Mouse (Mus musculus) erythroblast, embryonic 14.5 days (primary cell): ENCODE data around the gene Tenm2. TPM values are rescaled to one million over a fixed set of nuclear protein-coding genes. Genes with fewer than 3 reads are reported as not detected.

ENCODE experiments used
- H3K27me3 ChIP-seq: 2 replicates; pipeline ENCODE4 v1.6.1; 2012; ENCODE audit warnings: inconsistent platforms; ENCODE audit not compliant: control insufficient read depth
- H3K36me3 ChIP-seq: 2 replicates; pipeline ENCODE4 v1.6.1; 2012; ENCODE audit warnings: mild to moderate bottlenecking, inconsistent platforms; ENCODE audit not compliant: control insufficient read depth
- H3K4me1 ChIP-seq: 2 replicates; pipeline ENCODE4 v1.6.1; 2012; ENCODE audit warnings: inconsistent platforms; ENCODE audit not compliant: control insufficient read depth
- H3K4me3 ChIP-seq: replicated peaks from 2 replicates; pipeline ENCODE3; 2012; ENCODE audit warnings: moderate library complexity, mild to moderate bottlenecking, inconsistent platforms
- H3K9me3 ChIP-seq: 2 replicates; pipeline ENCODE4 v1.6.1; 2012; ENCODE audit warnings: low read length, inconsistent platforms, mixed read lengths; ENCODE audit not compliant: control insufficient read depth
- GATA1 ChIP-seq: IDR thresholded peaks from 2 replicates; pipeline ENCODE4 v1.6.1; 2012; ENCODE audit warnings: low read length, inconsistent platforms, mixed read lengths
- TAL1 ChIP-seq: IDR thresholded peaks from 3 replicates; pipeline ENCODE4 v1.6.1; 2012; ENCODE audit warnings: low read length, inconsistent platforms, mixed read lengths
- polyA plus RNA-seq: library from polyadenylated mRNA; stranded (reverse); fragments of >175 nt; gene quantifications from 2 replicates; pipeline ENCODE4 v1.2.3, GENCODE M21; 2012

Gene Tenm2
- polyA plus RNA-seq, 1 experiment, result under 0.01 TPM

GRCm38 (mm10) chr11:36697816-36698215 lies 537.9 kb downstream of the Tenm2 start:
- Histone ChIP-seq H3K4me1 (no peaks in the 10 kb centered on the region), H3K4me3 (no peak overlapping the region), H3K27me3 (no peaks in the 10 kb centered on the region), H3K36me3 (no peaks in the 10 kb centered on the region), H3K9me3 (peaks cover 9% of the 10 kb centered on the region)
- no peak for TF ChIP-seq GATA1

GRCm38 (mm10) chr11:36697021-36697639 lies 538.6 kb downstream of the Tenm2 start:
- TF ChIP-seq GATA1, result no peak
- TF ChIP-seq TAL1, result no peak
- Histone ChIP-seq H3K4me3 (no peak overlapping the region), H3K27me3 (no peaks in the 10 kb centered on the region), H3K4me1 (no peaks in the 10 kb centered on the region), H3K9me3 (peaks cover 9% of the 10 kb centered on the region), H3K36me3 (no peaks in the 10 kb centered on the region)

- Histone ChIP-seq H3K9me3 (peaks cover 9% of the 10 kb centered on the region), H3K4me1 (no peaks in the 10 kb centered on the region), H3K27me3 (no peaks in the 10 kb centered on the region), H3K4me3 (no peak overlapping the region), H3K36me3 (no peaks in the 10 kb centered on the region)
- TF ChIP-seq TAL1 (no peak), GATA1 (no peak)
These were observed 541.0 kb downstream of the Tenm2 start for GRCm38 (mm10) chr11:36694810-36695209.

GRCm38 (mm10) chr11:36692637-36693036 lies 543.1 kb downstream of the Tenm2 start:
- Histone ChIP-seq H3K4me3 (no peak overlapping the region), H3K27me3 (no peaks in the 10 kb centered on the region), H3K36me3 (no peaks in the 10 kb centered on the region)

DNA sequence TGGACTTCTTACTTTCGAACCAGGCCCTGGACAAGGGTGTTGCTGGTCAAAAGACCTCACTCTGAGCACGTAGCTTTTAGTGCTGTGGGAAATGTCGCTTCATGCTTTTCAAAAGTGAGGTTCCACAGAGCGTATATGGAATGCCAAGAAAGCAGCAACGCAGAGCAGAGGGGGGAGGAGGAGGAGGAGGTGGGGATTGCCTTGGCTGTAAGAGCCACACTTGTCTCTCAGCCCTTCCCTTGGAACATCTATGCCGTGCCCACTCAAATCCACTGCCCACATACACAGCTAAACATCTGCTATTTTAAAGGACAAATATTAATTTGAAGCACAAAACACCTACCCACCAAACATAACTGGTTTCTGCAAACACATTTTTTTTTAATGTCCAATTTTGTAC lies 544.9 kb downstream of the Tenm2 start:
- Histone ChIP-seq H3K4me1 (no peaks in the 10 kb centered on the region), H3K4me3 (no peak overlapping the region), H3K27me3 (no peaks in the 10 kb centered on the region), H3K36me3 (no peaks in the 10 kb centered on the region), H3K9me3 (no peaks in the 10 kb centered on the region; the same call in 1 of the 2 replicates)
- TF ChIP-seq TAL1, result no peak
- no peak for TF ChIP-seq GATA1

More at GRCm38 (mm10) chr11:36692637-36693036, 543.1 kb downstream of the Tenm2 start:
- TF ChIP-seq TAL1 (no peak), GATA1 (no peak)
- H3K9me3 ChIP-seq, result peaks cover 5% of the 10 kb centered on the region; the same call in 1 of the 2 replicates
- no peaks in the 10 kb centered on the region for H3K4me1 ChIP-seq

- H3K36me3 ChIP-seq, result no peaks in the 10 kb centered on the region
- no peak for TF ChIP-seq TAL1
- TF ChIP-seq GATA1, result no peak
- no peaks in the 10 kb centered on the region for H3K4me1 ChIP-seq
- no peaks in the 10 kb centered on the region for H3K27me3 ChIP-seq
- H3K9me3 ChIP-seq, result no peaks in the 10 kb centered on the region; the same call in 1 of the 2 replicates
- H3K4me3 ChIP-seq, result no peak overlapping the region
These were observed 549.5 kb downstream of the Tenm2 start for GRCm38 (mm10) chr11:36686253-36686652.

- H3K4me3 ChIP-seq, result no peak overlapping the region
- no peaks in the 10 kb centered on the region for H3K36me3 ChIP-seq
- peaks cover 18% of the 10 kb centered on the region for H3K27me3 ChIP-seq
- H3K4me1 ChIP-seq, result no peaks in the 10 kb centered on the region
- TF ChIP-seq TAL1 (no peak), GATA1 (no peak)
- 0 out of 2 replicates have a peak, but pooled peaks cover 2% of the 10 kb centered on the region for H3K9me3 ChIP-seq
These were observed 556.4 kb downstream of the Tenm2 start for GRCm38 (mm10) chr11:36679361-36679760.

- Histone ChIP-seq H3K9me3 (0 out of 2 replicates have a peak, but pooled peaks cover 2% of the 10 kb centered on the region), H3K36me3 (no peaks in the 10 kb centered on the region), H3K4me1 (no peaks in the 10 kb centered on the region), H3K27me3 (peaks cover 18% of the 10 kb centered on the region), H3K4me3 (no peak overlapping the region)
- TF ChIP-seq GATA1 (no peak), TAL1 (no peak)
These were observed 557.2 kb downstream of the Tenm2 start for GRCm38 (mm10) chr11:36678542-36678941.

DNA sequence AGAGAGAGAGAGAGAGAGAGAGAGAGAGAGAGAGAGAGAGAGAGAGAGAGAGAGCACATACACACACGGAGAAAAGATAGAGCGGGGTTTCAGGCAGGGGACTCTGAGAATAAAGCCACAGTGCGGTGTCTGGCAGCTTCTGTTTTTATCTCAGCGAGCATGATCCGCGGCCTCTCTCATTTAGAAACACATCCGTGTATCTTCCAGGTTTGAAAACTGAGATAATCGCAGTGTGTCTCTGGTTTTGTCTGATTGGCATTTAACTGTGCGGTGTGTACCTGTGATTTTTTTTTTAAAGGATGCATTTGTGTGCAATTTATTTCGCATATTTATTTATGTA lies 557.7 kb downstream of the Tenm2 start:
- Histone ChIP-seq H3K4me1 (no peaks in the 10 kb centered on the region), H3K36me3 (no peaks in the 10 kb centered on the region), H3K27me3 (peaks cover 18% of the 10 kb centered on the region), H3K4me3 (no peak overlapping the region), H3K9me3 (0 out of 2 replicates have a peak, but pooled peaks cover 2% of the 10 kb centered on the region)
- no peak for TF ChIP-seq TAL1
- no peak for TF ChIP-seq GATA1
